Mouse (Mus musculus) embryonic fibroblast, embryonic 13.5 days (primary cell): ENCODE results near the gene Pdk3.

Experiments
- CTCF ChIP-seq: IDR thresholded peaks from 2 replicates; pipeline ENCODE4 v1.5.1; 2011; ENCODE audit warnings: mild to moderate bottlenecking, control low read depth, low read length, moderate library complexity, borderline replicate concordance; ENCODE audit not compliant: insufficient read depth
- POLR2A ChIP-seq: IDR thresholded peaks from 2 replicates; pipeline ENCODE4 v1.6.1; 2011; ENCODE audit warnings: low read depth, mild to moderate bottlenecking, control low read depth, low read length, moderate library complexity

- TF ChIP-seq POLR2A (no peak), CTCF (no peak)
These were observed 99.6 kb downstream of the Pdk3 start for GRCm38 (mm10) chrX:93732407-93732806.
